ENCODE assay signal across 8 mouse cellular contexts in the genomic region with DNA sequence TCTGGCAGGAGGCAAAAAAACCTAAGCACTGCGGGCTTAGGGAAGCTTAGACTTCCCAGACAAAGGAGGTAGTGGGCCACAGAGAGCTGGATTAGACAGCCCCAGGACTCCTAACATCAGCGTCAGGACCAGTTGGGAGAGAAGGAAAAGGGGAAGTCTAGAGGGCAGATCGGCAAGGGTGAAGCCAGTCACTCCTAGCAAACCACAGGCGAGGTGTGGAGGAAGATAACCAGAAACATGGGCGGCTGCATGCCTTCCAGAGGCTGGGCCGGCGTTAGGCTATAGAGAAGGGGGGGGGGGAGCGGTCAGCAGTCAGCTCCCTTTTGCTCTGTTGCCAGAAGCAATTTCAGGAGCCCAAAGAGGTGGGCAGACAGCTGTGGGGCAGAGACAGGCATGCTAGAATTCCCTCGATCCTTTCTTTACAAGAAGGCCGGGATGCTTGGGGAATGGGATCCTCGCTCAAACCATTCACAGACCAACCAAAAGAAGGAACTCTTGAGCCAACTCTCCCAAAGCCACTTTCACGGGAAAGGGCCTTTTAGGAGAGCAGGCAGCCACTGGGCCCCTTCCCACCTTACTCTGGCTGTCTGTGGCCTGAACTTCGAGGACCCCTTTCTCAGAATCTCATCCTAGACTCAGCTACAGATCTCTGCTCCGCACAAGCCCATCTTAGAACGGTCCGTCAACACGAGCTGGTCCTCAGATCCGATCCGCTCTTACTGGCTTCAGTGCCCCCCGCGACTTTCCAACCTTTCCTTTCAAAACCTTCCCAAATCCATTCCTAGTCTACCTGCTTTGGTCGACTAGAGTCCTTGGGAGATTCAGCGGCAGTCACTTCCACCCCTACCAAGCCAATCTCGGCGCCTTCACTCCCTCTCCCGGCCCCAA. TPM values are rescaled to one million over a fixed set of nuclear protein-coding genes. Genes with fewer than 3 reads are reported as not detected.
DNase-seq lines count a peak whose midpoint lies in the region; ATAC-seq and TF ChIP-seq lines count a peak whose summit lies in the region.

No protein-coding gene starts in this region.

- peaks cover 45% of the 10 kb centered on the region for H3K4me1 ChIP-seq in lung, embryonic 15.5 days
- peaks cover 69% of the 10 kb centered on the region for H3K4me1 ChIP-seq in erythroblast, embryonic 14.5 days (ENCODE audit: control insufficient read depth)
- H3K4me1 ChIP-seq in intestine, embryonic 15.5 days (replicated peaks) = peaks cover 38% of the 10 kb centered on the region
- H3K4me1 ChIP-seq in midbrain, postnatal 0 days (ENCODE audit: insufficient read depth, low read length) = peaks cover 5% of the 10 kb centered on the region

- no peak for TF ChIP-seq CTCF in midbrain, postnatal 0 days (IDR thresholded peaks at IDR 0.05)

- peak overlapping the region; percentile 86 for H3K4me3 ChIP-seq in lung, embryonic 15.5 days
- H3K4me3 ChIP-seq in erythroblast, embryonic 14.5 days (replicated peaks) = peak overlapping the region; percentile 97
- peak overlapping the region; percentile 85 for H3K4me3 ChIP-seq in intestine, embryonic 15.5 days (replicated peaks)
- peak overlapping the region; percentile 90 for H3K4me3 ChIP-seq in midbrain, postnatal 0 days (ENCODE audit: low read depth, low read length)

- intact Hi-C loops in left cerebral cortex, postnatal 14 days (cut with DNase I) = loop anchor here (2.0 kb wide), 1 partner anchor 27 kb away; no protein-coding TSS in a partner anchor

- peak overlapping the region; percentile 87 for H3K4me2 ChIP-seq in lung, embryonic 15.5 days
- H3K4me2 ChIP-seq in intestine, embryonic 15.5 days (replicated peaks) = peak overlapping the region; percentile 78
- H3K4me2 ChIP-seq in midbrain, postnatal 0 days (ENCODE audit: low read depth, low read length, poor library complexity, severe bottlenecking) = peak overlapping the region; percentile 83

- no peaks in the 10 kb centered on the region for H3K27me3 ChIP-seq in lung, embryonic 15.5 days
- no peaks in the 10 kb centered on the region for H3K27me3 ChIP-seq in erythroblast, embryonic 14.5 days (ENCODE audit: control insufficient read depth)
- H3K27me3 ChIP-seq in intestine, embryonic 15.5 days (replicated peaks) = no peaks in the 10 kb centered on the region
- H3K27me3 ChIP-seq in midbrain, postnatal 0 days (ENCODE audit: insufficient read depth, low read length) = no peaks in the 10 kb centered on the region

- H3K9me3 ChIP-seq in lung, embryonic 15.5 days = no peaks in the 10 kb centered on the region
- 0 out of 2 replicates have a peak, but pooled peaks cover 2% of the 10 kb centered on the region for H3K9me3 ChIP-seq in erythroblast, embryonic 14.5 days (ENCODE audit: control insufficient read depth, low read length)
- no peaks in the 10 kb centered on the region for H3K9me3 ChIP-seq in intestine, embryonic 15.5 days
- no peaks in the 10 kb centered on the region for H3K9me3 ChIP-seq in midbrain, postnatal 0 days (ENCODE audit: low read length)

- WGBS in lung, embryonic 15.5 days = under 1% methylated on average over 26 of the region's 26 CpGs
- WGBS in intestine, embryonic 15.5 days = 1% methylated on average over 26 of the region's 26 CpGs
- WGBS in midbrain, postnatal 0 days = under 1% methylated on average over 26 of the region's 26 CpGs

- no peaks in the 10 kb centered on the region for H3K36me3 ChIP-seq in lung, embryonic 15.5 days
- peaks cover 37% of the 10 kb centered on the region for H3K36me3 ChIP-seq in erythroblast, embryonic 14.5 days (ENCODE audit: control insufficient read depth)
- H3K36me3 ChIP-seq in intestine, embryonic 15.5 days = no peaks in the 10 kb centered on the region
- H3K36me3 ChIP-seq in midbrain, postnatal 0 days (ENCODE audit: insufficient read depth, low read length) = no peaks in the 10 kb centered on the region

- DNase-seq in lung, postnatal 14 days = no peak
- peak; percentile 49 for DNase-seq in ZHBTc4 (ENCODE audit: low read depth, low spot score)
- no peak for DNase-seq in midbrain, postnatal 0 days (ENCODE audit: low spot score)
- no peak for DNase-seq in left cerebral cortex, postnatal 14 days (ENCODE audit: low spot score in 2 of 2)
- DNase-seq in ovary, postnatal 14 days (ENCODE audit: low spot score) = no peak

- peak; percentile 41; the same call in 1 of the 2 replicates for ATAC-seq in lung, embryonic 15.5 days (ENCODE audit: borderline replicate concordance, extremely low read depth, low FRiP score, low TSS enrichment)
- peak; percentile 56 for ATAC-seq in intestine, embryonic 15.5 days
- ATAC-seq in midbrain, postnatal 0 days (ENCODE audit: low FRiP score) = peak; percentile 35; the same call in 1 of the 2 replicates

- H3K9ac ChIP-seq in lung, embryonic 15.5 days = peak overlapping the region; percentile 96
- H3K9ac ChIP-seq in intestine, embryonic 15.5 days = peak overlapping the region; percentile 93
- peak overlapping the region; percentile 93 for H3K9ac ChIP-seq in midbrain, postnatal 0 days (replicated peaks; ENCODE audit: low read length, poor library complexity, severe bottlenecking)

- peak overlapping the region; percentile 94 for H3K27ac ChIP-seq in lung, embryonic 15.5 days
- H3K27ac ChIP-seq in intestine, embryonic 15.5 days = peak overlapping the region; percentile 89
- peak overlapping the region; percentile 91 for H3K27ac ChIP-seq in midbrain, postnatal 0 days (ENCODE audit: low read depth, low read length)

RNA-seq across cellular contexts. Expression of a gene that starts 0.8 kb away (rescaled TPM):
- 38.1 and 41.3 TPM in 2 replicates for polyA plus RNA-seq in lung, embryonic 15.5 days (2015; fragmentation: Nextera tagmentation; extraction: Ambion mirVana)
- 19.6 and 21.1 TPM in 2 replicates for polyA plus RNA-seq in erythroblast, embryonic 14.5 days (2012)
- 28.2 and 28.8 TPM in 2 replicates for polyA plus RNA-seq in intestine, embryonic 15.5 days (2015; fragmentation: Nextera tagmentation; extraction: Ambion mirVana)
- 52.3 and 75.5 TPM in 2 replicates for total RNA-seq in midbrain, postnatal 0 days (2014; rRNA removed)
- polyA plus RNA-seq in midbrain, postnatal 0 days (2015; fragmentation: Nextera tagmentation; extraction: Ambion mirVana) = 54.3 and 56.2 TPM in 2 replicates
- 10 to 100 TPM; 51.4 to 58.3 TPM for total RNA-seq in left cerebral cortex, postnatal 14 days (2021)

RNA-seq across cellular contexts. Expression of a gene that starts 57.9 kb away (rescaled TPM):
- polyA plus RNA-seq in lung, embryonic 15.5 days (2015; fragmentation: Nextera tagmentation; extraction: Ambion mirVana) = 11.8 and 13.3 TPM in 2 replicates
- 0.37 and 0.38 TPM in 2 replicates for polyA plus RNA-seq in erythroblast, embryonic 14.5 days (2012)
- polyA plus RNA-seq in intestine, embryonic 15.5 days (2015; fragmentation: Nextera tagmentation; extraction: Ambion mirVana) = 26.0 and 29.3 TPM in 2 replicates
- total RNA-seq in midbrain, postnatal 0 days (2014; rRNA removed) = 42.9 and 45.4 TPM in 2 replicates
- polyA plus RNA-seq in midbrain, postnatal 0 days (2015; fragmentation: Nextera tagmentation; extraction: Ambion mirVana) = 25.8 and 30.8 TPM in 2 replicates
- total RNA-seq in left cerebral cortex, postnatal 14 days (2021) = 10 to 100 TPM; 82.6 to 85.0 TPM
